Mouse (Mus musculus): ENCODE results near the gene Higd1b. TPM values are rescaled to one million over a fixed set of nuclear protein-coding genes. Genes with fewer than 3 reads are reported as not detected.

The Higd1b gene
- polyA plus RNA-seq (2012; rRNA removed; ENCODE audit: low replicate concordance) = 0.82 TPM in 1 of 2 replicates, not detected in the other

GRCm38 (mm10) chr11:102835549-102835948 lies at the start of gene Higd1b:
Gene Higd1b (plus strand): TSS chr11:102835849.

GRCm38 (mm10) chr11:102819021-102819782 lies 16.4 kb upstream of the Higd1b start, which contains the start of gene Gjc1:
Gene Gjc1 (minus strand): TSS chr11:102819700.

DNA sequence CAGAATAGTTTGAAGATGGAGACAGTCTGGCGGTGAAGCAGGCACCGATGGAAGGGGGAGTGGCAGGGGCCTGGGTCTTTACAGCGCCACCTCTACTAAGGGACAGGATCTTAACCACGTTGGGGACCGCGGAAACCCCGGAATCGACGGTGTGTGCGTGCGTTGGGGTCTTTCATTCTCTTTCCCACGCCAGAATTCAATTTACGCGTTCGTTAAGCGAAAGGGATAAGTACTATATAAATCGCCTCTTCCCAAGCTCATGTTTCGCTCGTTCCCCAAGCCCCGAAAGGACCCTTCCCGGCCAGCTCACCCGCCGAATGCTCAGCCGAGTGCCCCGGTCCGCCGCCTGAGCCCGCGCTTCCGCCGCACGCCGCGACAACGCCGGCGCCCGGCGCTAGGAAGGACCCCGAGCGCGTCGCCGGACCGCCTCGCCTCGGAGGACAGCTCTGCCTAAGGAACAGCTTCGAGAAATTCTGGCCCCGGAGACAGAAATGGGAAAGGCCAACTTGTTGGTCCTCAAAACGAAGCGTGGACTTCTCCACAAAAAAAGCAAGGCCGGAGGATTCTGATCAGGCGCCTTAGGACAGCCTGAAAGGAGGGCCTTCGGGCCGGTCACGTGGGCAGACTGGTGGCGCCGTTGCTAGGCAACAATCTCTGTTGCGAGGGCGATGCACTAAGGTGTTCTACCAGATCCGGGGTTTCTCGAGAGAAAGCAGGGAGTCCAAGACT lies 45.1 kb downstream of the Higd1b start, which contains the start of the genes Eftud2 and Ccdc103:
Gene Eftud2, minus strand, starts transcription at position 401 of the 729 bp plus-strand sequence.
Gene Ccdc103, plus strand, starts transcription at position 620 of the 729 bp plus-strand sequence.

GRCm38 (mm10) chr11:102884616-102885219 lies 49.1 kb downstream of the Higd1b start, which contains the start of gene Fam187a:
Gene Fam187a (plus strand): TSS chr11:102885169.

Other genes starting within 250 kb of the Higd1b start
- 13.2 and 16.8 TPM in 2 replicates for gene Fzd2, start 231.5 kb upstream of the Higd1b start, polyA plus RNA-seq (2012; rRNA removed; ENCODE audit: low replicate concordance)
- gene Meioc, start 172.1 kb upstream of the Higd1b start, polyA plus RNA-seq (2012; rRNA removed; ENCODE audit: low replicate concordance) = not detected in 2 replicates
- 1.1 and 1.3 TPM in 2 replicates for gene Ccdc43, start 138.1 kb upstream of the Higd1b start, polyA plus RNA-seq (2012; rRNA removed; ENCODE audit: low replicate concordance)
- gene Adam11, start 74.4 kb upstream of the Higd1b start, polyA plus RNA-seq (2012; rRNA removed; ENCODE audit: low replicate concordance) = 4.8 and 5.4 TPM in 2 replicates
- gene Gjc1, start 16.1 kb upstream of the Higd1b start, polyA plus RNA-seq (2012; rRNA removed; ENCODE audit: low replicate concordance) = 0.77 and 1.4 TPM in 2 replicates
- gene Eftud2, start 45.1 kb downstream of the Higd1b start, polyA plus RNA-seq (2012; rRNA removed; ENCODE audit: low replicate concordance) = 109 and 119 TPM in 2 replicates
- gene Ccdc103, start 45.4 kb downstream of the Higd1b start, polyA plus RNA-seq (2012; rRNA removed; ENCODE audit: low replicate concordance) = not detected in 2 replicates
- gene Fam187a, start 49.3 kb downstream of the Higd1b start, polyA plus RNA-seq (2012; rRNA removed; ENCODE audit: low replicate concordance) = not detected in 2 replicates
- gene Gfap, start 65.1 kb downstream of the Higd1b start, polyA plus RNA-seq (2012; rRNA removed; ENCODE audit: low replicate concordance) = 0.30 and 0.81 TPM in 2 replicates
- gene Kif18b, start 89.3 kb downstream of the Higd1b start, polyA plus RNA-seq (2012; rRNA removed; ENCODE audit: low replicate concordance) = 3.2 and 4.7 TPM in 2 replicates
- 0.40 and 0.77 TPM in 2 replicates for gene C1ql1, start 110.8 kb downstream of the Higd1b start, polyA plus RNA-seq (2012; rRNA removed; ENCODE audit: low replicate concordance)
- gene Nmt1, start 192.3 kb downstream of the Higd1b start, polyA plus RNA-seq (2012; rRNA removed; ENCODE audit: low replicate concordance) = 18.1 and 18.6 TPM in 2 replicates
- gene Dcakd, start 192.5 kb downstream of the Higd1b start, polyA plus RNA-seq (2012; rRNA removed; ENCODE audit: low replicate concordance) = 51.3 and 51.6 TPM in 2 replicates

Data from duodenum, adult 2 months (tissue).